Mouse (Mus musculus): ENCODE results near the gene Snx19. TPM values are rescaled to one million over a fixed set of nuclear protein-coding genes. Genes with fewer than 3 reads are reported as not detected.

Snx19 gene
- total RNA-seq (2015) = 10.2 and 11.4 TPM in 2 replicates
- total RNA-seq (2017) = 11.7 and 15.3 TPM in 2 replicates

DNA sequence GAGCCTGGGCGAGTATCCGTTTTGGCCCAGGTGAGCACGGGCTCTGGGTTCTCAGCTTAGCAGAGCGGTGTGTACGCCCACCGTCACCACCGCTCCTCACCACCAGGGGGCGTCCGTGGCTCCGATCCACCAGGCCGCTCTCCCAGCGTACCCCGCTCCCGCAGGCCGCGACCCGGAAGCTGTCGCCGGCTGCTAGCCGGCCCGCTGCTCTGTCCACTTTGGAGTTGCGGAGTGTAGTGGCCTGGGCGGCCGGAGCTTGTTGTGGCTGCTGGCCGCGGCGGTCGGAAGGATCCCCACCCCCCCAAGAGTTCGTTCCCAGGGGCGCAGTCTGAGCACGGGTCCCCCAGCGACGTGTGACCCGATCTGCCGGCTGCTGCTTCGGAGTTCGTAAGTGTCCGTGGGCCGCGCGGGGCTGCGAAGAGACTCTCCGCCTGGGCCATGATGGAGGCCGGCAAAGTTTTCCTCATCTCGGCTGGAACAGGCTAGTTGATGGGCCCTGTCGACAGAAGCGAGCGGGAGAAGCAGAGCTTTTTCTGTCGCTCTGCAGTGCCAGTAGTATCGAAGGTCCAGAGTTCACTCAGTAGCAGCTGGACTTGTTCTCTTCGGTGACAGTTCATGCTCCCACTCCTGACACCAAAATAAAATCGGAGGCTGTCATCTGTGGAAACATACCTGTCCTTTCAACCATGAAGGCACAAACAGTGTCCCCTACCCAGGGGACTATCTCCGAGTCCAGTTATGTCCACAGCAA is at the start of gene Snx19:
Snx19 (plus strand) TSS at position 227 of the 751 bp plus-strand sequence.
- peak; percentile 96 for ATAC-seq (replicated peaks; ENCODE audit: poor library complexity)

DNA sequence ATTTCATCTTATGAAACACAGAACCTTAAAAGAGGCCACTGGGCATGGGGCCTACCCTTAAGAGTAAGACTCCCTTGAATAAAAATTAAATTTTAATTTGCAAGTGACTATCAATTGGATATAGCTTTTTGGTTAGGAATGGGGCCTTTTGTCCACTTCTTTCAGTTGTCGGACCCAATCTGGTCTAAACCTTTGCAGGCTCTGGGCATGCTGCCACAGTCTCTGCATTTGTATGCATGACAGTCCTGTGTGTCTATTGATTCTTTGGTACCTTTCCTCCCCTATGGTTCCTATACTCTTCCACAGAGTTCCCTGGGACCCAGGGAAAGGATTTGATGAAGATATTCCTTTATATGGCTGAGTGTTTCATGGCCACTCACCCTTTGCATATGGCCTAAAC is 26.1 kb upstream of the Snx19 start:
- no peak for ATAC-seq (replicated peaks; ENCODE audit: poor library complexity)

- ATAC-seq (replicated peaks; ENCODE audit: poor library complexity) = peak; percentile 77
These were observed 4.0 kb upstream of the Snx19 start for GRCm38 (mm10) chr9:30422940-30423339.

DNA sequence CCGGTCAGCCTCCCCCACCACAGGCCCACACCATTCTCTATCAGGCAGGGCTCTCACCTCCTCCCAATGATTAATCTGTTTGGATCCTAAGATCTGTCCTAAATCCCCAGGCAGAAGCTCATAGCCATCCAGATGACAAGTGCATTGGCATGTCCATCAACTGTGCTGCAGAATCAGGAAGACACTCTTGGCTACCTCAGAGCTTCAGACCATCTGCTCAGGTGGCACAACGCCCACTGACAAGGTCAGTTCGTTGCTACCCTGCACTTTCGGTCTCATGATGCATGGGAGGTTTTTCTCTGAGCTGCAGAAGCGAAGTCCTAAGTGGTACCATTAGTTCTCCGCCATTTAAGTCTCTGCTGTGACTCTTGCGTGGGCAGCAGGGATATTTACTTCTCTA is 1.7 kb upstream of the Snx19 start:
- ATAC-seq (replicated peaks; ENCODE audit: poor library complexity) = no peak

DNA sequence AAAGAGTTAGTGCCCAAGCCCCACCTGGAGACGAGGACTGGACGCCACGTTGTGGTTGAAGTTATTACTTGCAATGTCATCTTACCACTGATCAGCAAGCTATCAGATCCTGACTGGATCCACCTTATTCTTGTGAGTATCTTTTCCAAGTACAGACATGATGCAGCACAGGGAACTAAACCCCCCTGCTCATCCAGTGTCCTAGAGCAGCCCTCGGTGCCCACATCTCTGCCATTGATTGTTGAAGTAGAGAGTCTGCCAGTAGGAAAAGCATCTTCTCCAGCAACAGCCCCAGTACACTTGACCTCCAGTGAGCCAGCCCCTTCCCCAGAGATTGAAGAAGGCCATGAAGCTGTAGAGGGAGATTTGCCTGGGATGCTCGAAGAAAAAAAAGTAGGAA is 1.3 kb downstream of the Snx19 start:
- ATAC-seq (replicated peaks; ENCODE audit: poor library complexity) = no peak

DNA sequence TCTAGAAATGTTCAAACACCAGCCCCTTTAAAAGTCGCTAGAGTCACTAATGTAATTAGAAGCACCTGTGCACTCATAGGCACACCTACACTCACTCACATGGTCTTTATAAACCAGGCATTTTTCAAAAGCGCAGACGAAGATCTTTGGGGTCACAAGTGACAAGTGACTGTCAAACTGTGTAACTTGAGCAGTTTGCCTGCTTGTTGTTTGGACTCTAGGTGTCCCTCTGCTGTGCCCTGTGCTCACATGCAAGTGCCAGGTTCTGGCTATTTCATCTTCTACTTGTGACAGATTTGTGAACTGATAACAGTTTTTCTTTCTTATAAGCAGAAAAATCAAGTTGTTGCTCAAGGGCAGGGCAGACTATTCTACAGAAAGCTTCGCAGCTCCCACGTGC is 3.5 kb downstream of the Snx19 start:
- no peak for ATAC-seq (replicated peaks; ENCODE audit: poor library complexity)

- no peak for ATAC-seq (replicated peaks; ENCODE audit: poor library complexity)
These were observed 5.0 kb downstream of the Snx19 start for GRCm38 (mm10) chr9:30431909-30432308.

DNA sequence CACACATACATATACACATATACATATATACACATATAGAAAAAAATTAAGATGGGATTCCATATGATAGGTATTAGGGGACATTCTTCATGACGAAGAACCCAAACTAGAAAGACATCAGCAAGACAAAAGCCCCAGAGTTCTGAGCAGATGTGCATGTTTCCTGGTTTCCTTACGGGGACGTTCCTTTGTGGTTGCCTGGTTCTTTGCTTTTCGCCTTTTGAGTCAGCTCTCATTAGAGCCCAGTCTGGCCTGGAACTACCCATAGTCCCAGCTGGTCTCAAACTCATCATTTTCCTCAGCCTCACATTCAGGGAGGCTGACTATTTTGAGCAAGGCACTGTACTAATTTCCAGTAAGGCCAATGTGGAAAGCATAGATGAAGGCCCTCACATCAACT is 7.0 kb downstream of the Snx19 start:
- ATAC-seq (replicated peaks; ENCODE audit: poor library complexity) = no peak

- no peak for ATAC-seq (replicated peaks; ENCODE audit: poor library complexity)
These were observed 9.1 kb downstream of the Snx19 start for GRCm38 (mm10) chr9:30435902-30436585.

- ATAC-seq (replicated peaks; ENCODE audit: poor library complexity) = peak; percentile 84
These were observed 11.6 kb downstream of the Snx19 start for GRCm38 (mm10) chr9:30438505-30438904.

- ATAC-seq (replicated peaks; ENCODE audit: poor library complexity) = no peak
These were observed 14.9 kb downstream of the Snx19 start for GRCm38 (mm10) chr9:30441761-30442160.

GRCm38 (mm10) chr9:30445232-30446085 is 18.6 kb downstream of the Snx19 start:
- ATAC-seq (replicated peaks; ENCODE audit: poor library complexity) = no peak

DNA sequence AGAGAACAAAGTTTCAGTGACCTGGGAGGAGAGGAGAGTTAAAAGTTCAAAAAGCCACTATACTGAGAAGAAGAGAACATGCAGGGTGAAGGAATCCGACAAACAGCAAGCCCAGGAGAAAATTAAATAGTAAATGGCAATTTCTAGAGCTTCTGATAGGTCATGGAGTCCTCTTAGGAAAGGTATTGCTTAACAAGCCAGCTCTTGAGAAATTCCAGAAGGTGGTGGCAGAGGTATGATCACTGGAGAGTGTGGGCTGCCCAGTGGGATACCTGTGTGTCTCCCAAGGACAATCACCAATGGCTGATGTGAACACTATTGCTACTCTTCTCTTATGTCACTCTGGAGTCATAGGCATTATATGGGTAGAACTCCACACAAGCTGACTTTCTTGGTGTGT is 19.2 kb downstream of the Snx19 start:
- ATAC-seq (replicated peaks; ENCODE audit: poor library complexity) = no peak

DNA sequence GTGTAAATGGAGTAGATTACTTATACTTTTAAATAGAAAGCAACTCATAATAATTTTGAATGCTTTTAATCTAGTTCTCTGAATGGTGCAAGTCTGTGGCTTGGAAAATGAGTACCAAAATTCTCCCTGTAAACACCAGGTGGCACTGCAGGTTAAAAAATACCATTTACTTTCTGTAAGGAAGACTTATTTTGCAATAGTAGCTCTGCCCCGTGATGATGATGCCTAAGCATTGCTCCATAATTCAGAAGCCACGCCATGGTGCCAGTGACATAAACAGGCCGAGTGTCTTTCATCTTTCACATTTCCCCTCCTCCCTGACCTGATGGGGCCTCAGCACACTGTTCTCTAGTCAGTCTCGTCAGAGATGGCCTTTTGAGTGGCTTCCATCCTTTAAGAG is 21.6 kb downstream of the Snx19 start:
- ATAC-seq (replicated peaks; ENCODE audit: poor library complexity) = peak; percentile 99

DNA sequence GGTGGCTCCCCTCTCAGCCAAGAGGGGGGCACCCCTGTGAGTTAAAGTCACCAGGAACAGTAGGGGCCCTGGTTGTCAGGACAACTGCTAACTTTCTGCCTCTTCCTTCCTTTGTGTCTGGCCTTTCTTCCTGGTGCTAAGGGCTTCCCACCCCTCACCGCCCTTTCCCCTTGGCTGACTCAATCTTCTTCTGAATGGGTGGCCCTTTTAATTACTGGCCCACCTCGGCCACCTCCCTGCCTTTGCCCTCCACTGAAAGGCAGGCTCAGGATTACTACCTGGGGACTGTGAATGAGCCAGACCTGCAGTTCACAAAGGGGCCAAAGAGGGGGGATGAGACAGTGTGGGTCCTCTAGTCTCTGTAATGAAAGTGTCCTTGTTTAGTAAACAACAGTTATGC is 23.0 kb downstream of the Snx19 start:
- ATAC-seq (replicated peaks; ENCODE audit: poor library complexity) = no peak

- ATAC-seq (replicated peaks; ENCODE audit: poor library complexity) = no peak
These were observed 23.9 kb downstream of the Snx19 start for GRCm38 (mm10) chr9:30450834-30451233.

DNA sequence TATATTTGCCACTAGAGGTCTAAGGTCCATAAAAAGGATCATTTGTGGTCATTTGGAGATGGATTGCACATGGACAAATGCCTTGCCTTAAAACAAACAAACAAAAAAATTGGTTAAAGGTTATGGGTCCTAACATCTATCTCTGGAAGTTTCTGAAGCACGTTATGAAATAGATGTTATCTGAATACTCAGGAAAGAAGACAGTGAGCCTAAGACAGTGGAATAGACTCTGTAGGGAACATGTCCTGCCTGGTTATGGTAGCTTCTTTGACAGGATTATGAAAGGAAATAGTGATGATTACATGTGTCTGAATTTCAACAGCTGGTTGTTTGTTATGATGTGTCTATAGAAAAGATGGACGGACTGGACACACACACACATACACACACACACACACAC is 27.6 kb downstream of the Snx19 start:
- ATAC-seq (replicated peaks; ENCODE audit: poor library complexity) = no peak

GRCm38 (mm10) chr9:30456250-30456649 is 29.3 kb downstream of the Snx19 start:
- no peak for ATAC-seq (replicated peaks; ENCODE audit: poor library complexity)

DNA sequence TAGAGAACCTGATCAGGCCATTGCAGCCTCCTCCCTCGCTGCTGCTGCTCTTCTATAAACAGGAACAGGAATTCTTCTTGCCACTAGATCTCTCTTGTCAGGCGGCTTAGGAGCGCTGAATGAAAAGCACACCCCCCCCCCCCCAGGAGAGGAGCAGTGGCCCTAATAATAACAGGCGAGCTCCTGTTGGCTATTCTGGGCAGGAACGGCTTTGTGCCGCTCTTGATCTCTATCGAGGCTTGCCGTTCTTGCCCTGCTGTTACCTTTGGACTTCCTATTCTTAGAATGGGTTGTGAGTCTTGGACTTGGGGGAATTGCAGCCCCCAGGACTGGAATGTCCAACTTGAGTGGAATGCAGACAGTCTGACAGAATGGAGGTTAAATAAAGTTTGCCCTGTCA is 33.6 kb downstream of the Snx19 start:
- ATAC-seq (replicated peaks; ENCODE audit: poor library complexity) = no peak

DNA sequence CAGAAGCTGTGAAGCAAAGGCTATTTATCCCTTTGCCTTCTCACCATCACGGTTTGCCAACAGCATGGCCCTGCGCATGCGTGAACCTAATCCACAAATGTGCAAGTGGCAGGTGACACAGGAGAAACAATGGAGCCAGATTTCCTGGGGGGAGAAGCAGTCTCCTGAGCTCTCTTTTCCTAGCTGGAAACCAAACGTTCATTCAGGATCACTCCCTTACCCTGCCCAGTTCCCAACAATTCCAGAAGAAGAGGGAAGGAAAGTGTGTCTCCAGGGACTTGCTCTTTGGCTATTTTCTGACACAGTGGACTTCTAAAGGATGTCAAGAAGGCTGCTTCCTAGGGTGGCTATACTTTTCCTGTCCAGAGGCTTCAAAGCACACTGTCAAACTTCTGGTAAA is 37.8 kb downstream of the Snx19 start:
- no peak for ATAC-seq (replicated peaks; ENCODE audit: poor library complexity)

- ATAC-seq (replicated peaks; ENCODE audit: poor library complexity) = no peak
These were observed 53.1 kb downstream of the Snx19 start for GRCm38 (mm10) chr9:30480043-30480442.

GRCm38 (mm10) chr9:30480464-30480863 is 53.6 kb downstream of the Snx19 start:
- ATAC-seq (replicated peaks; ENCODE audit: poor library complexity) = peak; percentile 100

Measured in megakaryocyte progenitor cell, adult 5-6 weeks (primary cell).